Mouse (Mus musculus) heart, postnatal 14 days (tissue): ENCODE data around the gene Nphp3. TPM values are rescaled to one million over a fixed set of nuclear protein-coding genes. Genes with fewer than 3 reads are reported as not detected.

Experiments
- DNase-seq, 2 experiments: peaks; one replicate each; pipeline ENCODE4 v3.0.0; 2021 to 2022
- intact Hi-C: fragments of 180-260 bp; cut with DNase I; formaldehyde crosslinking; loops from one replicate; pipeline ENCODE4 v1.15.1; 2025
- long read RNA-seq, 2 experiments: library from polyadenylated mRNA; stranded (forward); transcript quantifications; one replicate each; pipeline ENCODE4 v2.0.0; 2021
- total RNA-seq, 2 experiments: library from RNA; stranded (reverse); gene quantifications; 2 replicates each; pipeline ENCODE4 v1.2.3; 2021

The Nphp3 gene
- 1 to 10 TPM; 2.5 to 4.1 TPM for total RNA-seq
- long read RNA-seq, experiment 1, partial matches to known transcripts = 5 of 5 reads
- long read RNA-seq, experiment 1, other reads (novel, unspliced or antisense) = 0 of 5 reads
- long read RNA-seq, experiment 2, full-length matches to known transcripts = 1 of 1 reads
- long read RNA-seq, experiment 2, partial matches to known transcripts = 0 of 1 reads
- long read RNA-seq, experiment 2, other reads (novel, unspliced or antisense) = 0 of 1 reads

DNA sequence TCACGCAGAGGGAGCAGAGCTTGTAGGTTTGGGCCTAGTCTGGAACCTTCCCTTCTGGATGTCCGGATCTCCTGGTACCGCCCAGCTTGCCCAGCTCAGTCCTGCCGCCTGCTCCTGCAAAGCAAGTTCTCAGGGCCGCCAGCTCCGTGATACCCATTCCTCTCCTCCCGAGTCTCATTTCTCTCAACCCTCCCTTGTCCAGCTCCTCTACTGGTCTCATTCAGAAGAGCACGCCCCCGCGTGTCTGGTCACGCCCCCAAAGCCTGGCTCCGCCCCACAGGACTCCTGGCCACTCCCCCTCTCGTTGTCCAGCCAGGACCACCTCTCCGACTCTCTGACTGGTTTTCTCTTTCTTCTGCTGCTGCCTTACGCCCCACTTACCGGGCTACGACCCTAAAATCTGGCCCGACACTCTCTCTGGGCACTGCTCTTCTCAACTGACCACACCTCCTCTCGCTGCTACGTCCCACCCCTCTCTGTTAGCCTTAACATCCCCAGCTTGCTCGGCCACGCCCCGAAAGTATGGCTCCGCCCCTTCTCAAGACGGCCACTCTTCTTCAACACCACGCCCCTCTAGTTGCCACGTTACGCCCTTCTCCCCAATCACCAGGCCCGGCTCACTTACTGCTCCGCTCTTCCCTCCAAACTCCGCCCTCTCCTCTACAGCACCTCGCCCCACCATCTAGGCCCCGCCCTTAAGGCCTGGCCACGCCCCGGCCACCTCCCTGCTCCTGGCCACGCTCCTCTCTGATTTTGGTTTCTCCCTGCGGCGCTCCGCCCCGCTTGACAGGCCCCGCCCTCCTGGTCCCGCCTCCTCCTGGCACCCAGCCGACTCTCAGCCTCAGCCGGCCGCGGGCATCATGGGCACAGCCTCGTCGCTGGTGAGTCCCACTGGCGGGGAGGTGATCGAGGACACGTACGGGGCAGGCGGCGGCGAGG, at the start of gene Nphp3:
Nphp3 (plus strand) TSS at position 624 of the 939 bp plus-strand sequence.
- intact Hi-C loops = loop anchor here (5.0 to 10.0 kb wide), 2 partner anchors 60 to 637 kb away; partner anchors contain the start of genes Acad11, Cdv3 and Uba5

GRCm38 (mm10) chr9:103958722-103959121, 43.6 kb upstream of the Nphp3 start:
- intact Hi-C loops = no loop called here
- no peak for DNase-seq

More for the DNA sequence above, at the start of gene Nphp3:
- peak; percentile 98 to 99 for DNase-seq

DNA sequence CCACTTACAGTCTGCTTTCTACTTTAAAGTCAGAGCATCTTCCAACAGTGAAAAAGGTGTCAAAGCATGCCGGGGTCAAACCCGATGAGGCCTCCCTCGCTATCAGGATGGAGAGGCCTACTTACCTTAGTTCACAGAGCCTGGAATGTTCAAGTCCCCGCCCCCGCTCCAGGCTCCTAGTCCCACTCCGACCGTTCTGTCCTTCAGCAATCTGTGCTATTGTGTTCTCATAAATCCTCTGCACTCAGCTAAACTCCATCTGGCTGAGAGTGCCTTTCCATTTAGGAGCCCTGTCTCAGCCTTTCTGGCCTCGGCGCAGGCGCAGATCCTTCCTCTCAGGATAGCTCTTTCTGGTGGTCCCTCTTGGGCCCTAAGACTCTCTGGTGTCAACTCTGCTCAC, 42.4 kb upstream of the Nphp3 start:
- intact Hi-C loops = no loop called here
- DNase-seq = no peak

GRCm38 (mm10) chr9:103996496-103996895, 5.8 kb upstream of the Nphp3 start:
- intact Hi-C loops = loop anchor here (2.0 to 10.0 kb wide), 3 partner anchors 238 to 792 kb away; partner anchors contain the start of gene Srprb
- DNase-seq = peak; percentile 49 to 75

DNA sequence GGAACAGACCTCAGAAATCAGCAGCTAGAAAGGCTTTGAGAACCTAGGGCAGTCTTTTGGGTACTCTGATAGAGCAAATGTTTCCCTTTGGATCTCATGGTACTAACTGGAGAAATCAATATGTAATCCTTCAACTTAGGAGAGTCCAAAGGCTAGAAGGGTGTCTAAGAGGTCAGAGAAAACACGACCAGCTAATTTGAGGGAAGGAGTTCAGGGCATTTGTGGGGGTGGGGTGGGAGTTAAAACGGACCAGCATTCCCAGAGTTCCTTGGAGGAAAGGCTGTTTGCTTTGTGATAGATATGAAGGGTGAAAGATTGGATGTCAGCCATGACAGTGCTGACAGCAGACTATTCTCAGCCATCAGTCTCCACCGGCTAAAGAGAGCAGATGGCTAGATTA, 1.7 kb upstream of the Nphp3 start:
- no peak for DNase-seq
- intact Hi-C loops = loop anchor here (5.0 to 10.0 kb wide), 2 partner anchors 62 to 636 kb away; partner anchors contain the start of genes Acad11, Cdv3 and Uba5

- intact Hi-C loops = loop anchor here (5.0 to 10.0 kb wide), 2 partner anchors 59 to 638 kb away; partner anchors contain the start of genes Acad11, Cdv3 and Uba5
- DNase-seq = peak in 1 of 2 experiments; percentile 65
Observed at GRCm38 (mm10) chr9:104002913-104003330, 578 bp downstream of the Nphp3 start.

- no peak for DNase-seq
- intact Hi-C loops = no loop called here
Observed at GRCm38 (mm10) chr9:104014526-104014925, 12.2 kb downstream of the Nphp3 start.

DNA sequence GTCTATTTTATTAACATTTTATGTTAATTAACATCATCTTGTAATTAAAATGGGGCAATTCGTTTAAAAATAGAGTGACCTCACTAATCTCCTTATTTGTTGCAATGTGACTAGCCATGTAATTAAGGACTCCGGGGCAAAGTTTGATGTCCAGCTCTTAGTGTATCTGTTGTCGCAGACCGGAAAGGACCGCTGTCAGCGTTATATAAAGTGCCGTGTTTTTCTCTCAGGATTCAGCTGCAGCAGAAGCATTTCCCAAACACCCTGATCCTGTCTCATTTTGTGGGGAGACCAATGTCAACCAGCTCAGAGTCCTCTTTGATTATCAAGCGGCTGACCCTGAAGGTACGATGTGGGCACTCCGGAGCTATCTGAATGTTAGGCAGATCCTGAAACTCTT, 18.7 kb downstream of the Nphp3 start:
- no peak for DNase-seq
- intact Hi-C loops = no loop called here

DNA sequence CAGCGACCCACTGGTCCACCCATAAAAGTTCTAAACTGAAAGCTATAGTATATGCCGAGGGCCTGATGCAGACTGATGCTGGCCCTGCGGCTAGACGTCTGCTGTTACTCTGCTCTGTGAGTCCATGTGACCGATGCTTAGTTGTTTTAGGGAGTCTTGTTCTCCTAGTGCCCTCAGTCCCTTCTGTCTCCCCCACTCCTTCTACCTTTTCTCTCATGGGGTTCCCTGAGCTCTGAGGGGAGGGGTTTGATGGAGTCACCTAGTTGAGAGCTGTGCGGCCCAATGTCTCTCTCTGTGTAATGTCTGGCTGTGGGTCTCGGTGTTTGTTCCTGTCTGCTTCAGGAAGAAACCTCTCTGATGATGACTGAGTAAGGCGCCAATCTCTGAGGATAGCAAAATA, 24.8 kb downstream of the Nphp3 start:
- intact Hi-C loops = no loop called here

DNA sequence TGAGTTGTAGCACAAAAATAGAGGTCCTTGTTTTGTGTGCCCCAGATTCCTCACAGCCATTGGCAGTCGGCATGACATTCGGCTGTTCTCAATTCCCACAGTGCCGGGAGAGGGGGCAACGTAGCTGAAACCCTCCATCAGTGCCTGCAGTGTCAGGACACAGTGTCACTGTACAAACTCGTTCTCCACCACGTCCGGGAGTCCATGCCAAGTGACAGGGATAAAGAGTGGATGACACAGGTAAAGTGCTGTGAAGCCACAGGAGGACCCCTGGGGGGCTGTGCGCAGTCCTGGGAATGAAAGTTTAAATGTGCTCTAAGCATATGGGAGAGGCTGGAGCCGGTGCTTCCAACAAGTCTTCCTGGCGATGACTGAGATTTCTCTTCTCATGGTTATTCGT, 27.5 kb downstream of the Nphp3 start:
- no peak for DNase-seq
- intact Hi-C loops = no loop called here

More for the DNA sequence above, 24.8 kb downstream of the Nphp3 start:
- DNase-seq = no peak

DNA sequence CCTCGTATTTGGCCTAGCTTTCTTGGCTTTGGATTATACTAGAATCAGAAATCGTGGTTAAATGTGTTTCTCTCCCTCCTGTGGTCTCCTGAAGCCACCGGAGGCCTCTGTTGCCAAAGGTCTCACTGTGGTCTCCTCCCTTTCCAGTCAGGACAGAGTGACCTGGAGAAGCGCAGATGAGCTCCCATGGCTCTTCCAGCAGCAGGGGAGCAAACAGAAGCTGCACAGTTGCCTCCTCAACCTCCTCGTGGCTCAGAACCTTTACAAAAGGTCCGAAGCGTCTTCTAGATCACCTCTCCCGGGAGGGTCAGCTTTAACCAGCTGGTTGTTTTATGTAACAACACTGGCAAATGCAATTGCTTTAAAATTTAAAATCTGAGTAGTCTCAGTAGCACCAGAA, 31.9 kb downstream of the Nphp3 start:
- DNase-seq = no peak
- intact Hi-C loops = no loop called here

DNA sequence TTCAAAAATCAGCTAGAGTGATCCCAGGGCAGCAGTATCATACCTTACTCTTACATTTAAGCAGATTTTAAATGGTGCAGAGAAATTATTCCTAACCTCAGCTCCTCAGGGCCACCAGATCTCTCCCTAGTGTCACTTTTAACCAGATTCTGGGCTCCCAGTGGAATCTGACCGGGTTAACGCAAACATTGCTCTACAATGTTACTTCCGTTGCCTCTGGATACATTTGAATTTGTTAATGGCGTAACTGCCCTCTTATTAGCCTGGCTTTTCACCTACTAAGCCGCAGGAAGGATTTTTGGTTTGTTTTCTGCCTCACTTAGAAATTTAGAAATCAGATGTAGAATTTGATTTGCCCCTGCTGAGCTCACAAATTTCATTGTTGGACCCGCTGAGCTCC, 32.4 kb downstream of the Nphp3 start:
- no peak for DNase-seq
- intact Hi-C loops = no loop called here

DNA sequence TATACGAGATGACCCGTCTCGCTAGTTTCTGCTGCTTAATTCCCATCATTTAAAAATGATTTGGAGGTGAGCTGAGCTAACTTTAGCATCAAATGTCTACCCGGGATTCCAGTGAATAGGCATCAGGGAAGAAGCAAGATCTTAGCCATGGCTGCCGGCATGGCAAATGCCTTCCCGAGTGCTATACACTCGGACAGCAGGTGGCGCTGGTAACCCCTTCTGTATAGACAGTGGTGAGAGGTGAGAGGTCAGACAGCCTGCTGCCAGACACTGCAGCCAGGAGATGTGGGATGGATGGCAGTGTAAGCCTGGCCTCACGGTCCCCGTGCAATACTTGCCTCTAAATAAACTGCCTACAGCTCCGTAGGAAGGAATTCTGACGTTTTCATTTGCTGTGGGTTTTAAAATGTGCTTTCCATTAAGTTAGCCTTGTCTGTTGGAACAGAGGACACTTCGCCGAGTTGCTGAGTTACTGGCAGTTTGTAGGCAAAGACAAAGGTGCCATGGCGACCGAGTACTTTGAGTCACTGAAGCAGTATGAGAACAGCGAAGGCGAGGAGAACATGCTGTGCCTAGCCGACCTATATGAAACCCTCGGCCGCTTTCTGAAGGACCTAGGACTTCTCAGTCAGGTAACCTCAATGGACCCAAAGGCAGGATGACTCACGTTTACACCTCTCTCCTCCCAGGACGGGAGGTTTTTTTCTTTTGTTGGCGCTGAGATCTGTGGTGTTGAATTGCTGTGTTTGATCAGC, 33.1 kb downstream of the Nphp3 start:
- DNase-seq = peak; percentile 70 to 80
- intact Hi-C loops = no loop called here

GRCm38 (mm10) chr9:104038266-104038665, 35.9 kb downstream of the Nphp3 start:
- intact Hi-C loops = no loop called here
- DNase-seq = no peak

GRCm38 (mm10) chr9:104039031-104039695, 36.8 kb downstream of the Nphp3 start:
- intact Hi-C loops = no loop called here

GRCm38 (mm10) chr9:104039742-104040141, 37.4 kb downstream of the Nphp3 start:
- no peak for DNase-seq
- intact Hi-C loops = no loop called here

More at GRCm38 (mm10) chr9:104039031-104039695, 36.8 kb downstream of the Nphp3 start:
- DNase-seq = no peak

DNA sequence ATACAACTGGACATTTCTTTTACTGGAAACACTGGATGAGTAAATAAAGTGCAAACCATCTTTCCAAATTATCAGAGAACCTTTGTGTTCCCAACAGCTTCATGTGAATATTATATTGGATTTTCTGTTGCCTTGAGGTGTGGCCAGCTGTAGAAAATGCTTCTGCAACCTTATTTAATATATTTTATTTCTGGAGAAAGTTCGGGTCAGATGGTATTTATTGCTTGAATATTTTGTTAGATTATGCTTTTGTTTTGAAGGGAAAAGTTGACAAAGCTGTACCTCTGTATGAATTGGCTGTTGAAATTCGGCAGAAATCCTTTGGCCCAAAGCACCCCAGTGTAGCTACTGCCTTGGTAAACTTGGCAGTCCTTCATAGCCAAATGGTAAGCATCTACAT, 38.0 kb downstream of the Nphp3 start, which contains the start of gene Gm28305:
Gm28305 (plus strand) TSS at position 301 of the 400 bp plus-strand sequence.
- intact Hi-C loops = no loop called here
- no peak for DNase-seq

DNA sequence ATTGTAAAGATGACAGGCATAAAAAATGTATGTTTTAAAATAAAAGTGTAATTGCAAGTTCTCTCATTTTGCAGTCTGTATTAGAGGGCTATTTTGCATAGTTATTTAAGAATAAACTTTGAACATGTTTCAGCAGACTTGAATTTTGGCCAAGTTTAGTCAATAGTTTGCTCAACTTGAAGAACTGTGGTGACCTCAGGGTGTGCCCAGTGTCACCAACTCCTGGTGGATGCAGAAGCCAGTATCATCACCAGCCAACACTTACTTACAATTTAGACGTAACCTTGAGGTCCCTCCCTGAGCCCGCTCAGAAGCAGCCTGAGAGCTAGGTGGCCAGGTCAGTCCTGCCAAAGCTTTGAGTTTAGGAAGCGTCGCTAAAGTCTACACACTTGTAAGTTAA, 41.3 kb downstream of the Nphp3 start:
- DNase-seq = no peak
- intact Hi-C loops = no loop called here

DNA sequence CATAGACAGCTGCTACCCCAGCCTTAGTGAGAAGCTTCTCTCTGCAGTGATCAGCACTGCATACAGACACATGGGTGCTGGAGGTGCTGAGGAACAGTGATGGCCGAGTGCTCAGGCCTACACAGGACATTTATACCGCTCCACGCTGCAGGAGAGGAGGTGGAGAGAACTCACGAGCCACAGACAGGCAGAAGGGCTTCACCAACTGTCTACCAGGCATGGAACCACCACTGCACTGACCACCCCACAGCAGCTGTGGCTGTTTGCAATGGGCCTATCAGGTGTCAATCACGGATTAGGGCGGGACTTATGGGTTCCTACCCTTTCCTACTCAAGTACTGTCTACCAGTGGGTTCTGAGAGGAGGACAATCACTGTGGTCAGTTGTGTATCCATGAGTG, 48.7 kb downstream of the Nphp3 start:
- intact Hi-C loops = no loop called here
- no peak for DNase-seq
